Mouse (Mus musculus) skeletal muscle tissue, adult 2 months (tissue): ENCODE data around the gene Bend5.

Experiments used
- DNase-seq: peaks from one replicate; pipeline ENCODE4 v3.0.0-alpha.2; 2012; ENCODE audit warnings: low read depth, low spot score

The Bend5 gene

GRCm38 (mm10) chr4:111414818-111415488 lies at the start of gene Bend5:
Gene Bend5 (plus strand): TSS chr4:111415006.
- peak; percentile 10 for DNase-seq

GRCm38 (mm10) chr4:111367771-111368170 lies 47.0 kb upstream of the Bend5 start:
- no peak for DNase-seq

- no peak for DNase-seq
Observed at GRCm38 (mm10) chr4:111377159-111377558, 37.6 kb upstream of the Bend5 start.

- no peak for DNase-seq
Observed at GRCm38 (mm10) chr4:111378071-111378470, 36.7 kb upstream of the Bend5 start.

GRCm38 (mm10) chr4:111383101-111383500 lies 31.7 kb upstream of the Bend5 start:
- no peak for DNase-seq

- peak; percentile 48 for DNase-seq
Observed at GRCm38 (mm10) chr4:111390736-111391135, 24.1 kb upstream of the Bend5 start.

GRCm38 (mm10) chr4:111399784-111400183 lies 15.0 kb upstream of the Bend5 start:
- DNase-seq, result no peak

GRCm38 (mm10) chr4:111400676-111401075 lies 14.1 kb upstream of the Bend5 start:
- no peak for DNase-seq

GRCm38 (mm10) chr4:111403243-111403642 lies 11.6 kb upstream of the Bend5 start:
- DNase-seq, result no peak

GRCm38 (mm10) chr4:111410731-111411130 lies 4.1 kb upstream of the Bend5 start:
- DNase-seq, result no peak

GRCm38 (mm10) chr4:111414399-111414798 lies 407 bp upstream of the Bend5 start:
- DNase-seq, result peak; percentile 35

- DNase-seq, result no peak
Observed at GRCm38 (mm10) chr4:111416126-111416525, 1.3 kb downstream of the Bend5 start.

GRCm38 (mm10) chr4:111416551-111416950 lies 1.7 kb downstream of the Bend5 start:
- DNase-seq, result no peak

- no peak for DNase-seq
Observed at GRCm38 (mm10) chr4:111417716-111418115, 2.9 kb downstream of the Bend5 start.

GRCm38 (mm10) chr4:111419476-111419875 lies 4.7 kb downstream of the Bend5 start:
- DNase-seq, result no peak

GRCm38 (mm10) chr4:111420031-111420430 lies 5.2 kb downstream of the Bend5 start:
- DNase-seq, result peak; percentile 68

GRCm38 (mm10) chr4:111420955-111421354 lies 6.1 kb downstream of the Bend5 start:
- no peak for DNase-seq

GRCm38 (mm10) chr4:111421785-111422184 lies 7.0 kb downstream of the Bend5 start:
- DNase-seq, result no peak

- DNase-seq, result no peak
Observed at GRCm38 (mm10) chr4:111424371-111424950, 9.7 kb downstream of the Bend5 start.

GRCm38 (mm10) chr4:111425170-111425569 lies 10.4 kb downstream of the Bend5 start:
- DNase-seq, result no peak

GRCm38 (mm10) chr4:111431186-111431585 lies 16.4 kb downstream of the Bend5 start:
- DNase-seq, result peak; percentile 18

GRCm38 (mm10) chr4:111432013-111432412 lies 17.2 kb downstream of the Bend5 start:
- no peak for DNase-seq

- DNase-seq, result no peak
Observed at GRCm38 (mm10) chr4:111432417-111432816, 17.6 kb downstream of the Bend5 start.
